Comparison of ENCODE assay signal across 26 mouse cellular contexts in genomic region chr14:59513922-59514444, GRCm38 (mm10).
A peak's percentile ranks its signal among the peaks of the same experiment; 100 is the strongest.
DNase-seq lines count a peak whose midpoint lies in the region; ATAC-seq and TF ChIP-seq lines count a peak whose summit lies in the region.
"Had no signal": no experiment of that assay in that cellular context is flagged by ENCODE, and none has a peak within 500 bp of the region (broad histone marks: within the 10 kb centered on the region; RNA-seq: fewer than 3 reads in every experiment).

No protein-coding gene starts in this region.

- peaks cover 4% of the 10 kb centered on the region; the same call in 1 of the 2 replicates for H3K4me1 ChIP-seq in embryonic facial prominence, embryonic 13.5 days
- no peaks in the 10 kb centered on the region for H3K4me1 ChIP-seq in embryonic facial prominence, embryonic 10.5 days
- H3K4me1 ChIP-seq in embryonic facial prominence, embryonic 14.5 days (ENCODE audit: control insufficient read depth, insufficient read depth, low read length): no peaks in the 10 kb centered on the region
- H3K4me1 ChIP-seq: embryonic facial prominence, embryonic 12.5 days; forebrain, embryonic 10.5 days; hindbrain, embryonic 10.5 days; limb, embryonic 12.5 days; liver, embryonic 13.5 days; midbrain, embryonic 12.5 days had no signal

- peak overlapping the region; percentile 76; the same call in 1 of the 2 replicates for H3K27ac ChIP-seq in embryonic facial prominence, embryonic 13.5 days
- no peak overlapping the region for H3K27ac ChIP-seq in embryonic facial prominence, embryonic 10.5 days (replicated peaks)
- H3K27ac ChIP-seq in left cerebral cortex, adult 2 months: no peak overlapping the region
- no peak overlapping the region for H3K27ac ChIP-seq in embryonic facial prominence, embryonic 14.5 days (replicated peaks; ENCODE audit: low read depth, low read length)
- H3K27ac ChIP-seq: embryonic facial prominence, embryonic 12.5 days; forebrain, embryonic 10.5 days; hindbrain, embryonic 10.5 days; hindbrain, postnatal 0 days; limb, embryonic 12.5 days; liver, embryonic 13.5 days; midbrain, embryonic 12.5 days had no signal

- 56% methylated on average over 6 of the region's 6 CpGs for WGBS in embryonic facial prominence, embryonic 13.5 days
- WGBS in embryonic facial prominence, embryonic 10.5 days: 85% methylated on average over 6 of the region's 6 CpGs
- WGBS in embryonic facial prominence, embryonic 14.5 days: 61% methylated on average over 6 of the region's 6 CpGs

- no peak for ATAC-seq in embryonic facial prominence, embryonic 13.5 days (ENCODE audit: insufficient number of reproducible peaks, insufficient read depth, low FRiP score, low TSS enrichment, low read depth)
- no peak for ATAC-seq in embryonic facial prominence, embryonic 14.5 days (ENCODE audit: low read depth)
- ATAC-seq: forebrain, embryonic 16.5 days; hindbrain, postnatal 0 days; intestine, embryonic 16.5 days had no signal

- H3K9ac ChIP-seq in embryonic facial prominence, embryonic 13.5 days: no peak overlapping the region
- H3K9ac ChIP-seq in embryonic facial prominence, embryonic 14.5 days (ENCODE audit: low read depth, low read length): no peak overlapping the region
- H3K9ac ChIP-seq: embryonic facial prominence, embryonic 12.5 days; limb, embryonic 12.5 days; liver, embryonic 13.5 days; midbrain, embryonic 12.5 days had no signal

- intact Hi-C loops in left cerebral cortex, adult 2 months (cut with DNase I): no loop called here

- no peaks in the 10 kb centered on the region for H3K9me3 ChIP-seq in embryonic facial prominence, embryonic 13.5 days
- H3K9me3 ChIP-seq in embryonic facial prominence, embryonic 10.5 days: no peaks in the 10 kb centered on the region
- no peaks in the 10 kb centered on the region for H3K9me3 ChIP-seq in embryonic facial prominence, embryonic 14.5 days (ENCODE audit: control insufficient read depth, low read length)
- H3K9me3 ChIP-seq: embryonic facial prominence, embryonic 12.5 days; forebrain, embryonic 10.5 days; hindbrain, embryonic 10.5 days; limb, embryonic 12.5 days; liver, embryonic 13.5 days; midbrain, embryonic 12.5 days had no signal

- no peak for DNase-seq in embryonic facial prominence, embryonic 10.5 days (ENCODE audit: low spot score)
- DNase-seq in left cerebral cortex, adult 11 months (ENCODE audit: low spot score): peak; percentile 7
- DNase-seq in left cerebral cortex, adult 2 months (ENCODE audit: extremely low spot score in 1 of 2, low spot score in 2 of 2): no peak
- peak; percentile 57 for DNase-seq in embryonic facial prominence, embryonic 14.5 days (ENCODE audit: low spot score)
- DNase-seq in telencephalon, adult 2 months (ENCODE audit: low read depth, low spot score): peak; percentile 53
- no peak for DNase-seq in retina, postnatal 1 day
- DNase-seq: adrenal gland, postnatal 36 days; cerebellum, adult 11 months; cerebellum, postnatal 10 days; kidney, adult 9 months; kidney, postnatal 14 days; liver, embryonic 13.5 days; lung, adult 2 months; lung, postnatal 14 days; right cerebral cortex, postnatal 14 days; thymus, postnatal 14 days had no signal

- H3K4me3 ChIP-seq in embryonic facial prominence, embryonic 13.5 days: no peak overlapping the region
- H3K4me3 ChIP-seq in embryonic facial prominence, embryonic 10.5 days: no peak overlapping the region
- no peak overlapping the region for H3K4me3 ChIP-seq in left cerebral cortex, adult 2 months
- no peak overlapping the region for H3K4me3 ChIP-seq in embryonic facial prominence, embryonic 14.5 days (ENCODE audit: low read depth, low read length)
- H3K4me3 ChIP-seq: embryonic facial prominence, embryonic 12.5 days; forebrain, embryonic 10.5 days; hindbrain, embryonic 10.5 days; limb, embryonic 12.5 days; liver, embryonic 13.5 days; midbrain, embryonic 12.5 days had no signal

- no peaks in the 10 kb centered on the region for H3K27me3 ChIP-seq in embryonic facial prominence, embryonic 13.5 days
- H3K27me3 ChIP-seq in embryonic facial prominence, embryonic 10.5 days (replicated peaks; ENCODE audit: low read depth, poor library complexity, severe bottlenecking): no peaks in the 10 kb centered on the region
- H3K27me3 ChIP-seq in embryonic facial prominence, embryonic 14.5 days (replicated peaks; ENCODE audit: control insufficient read depth, insufficient read depth, low read length): no peaks in the 10 kb centered on the region
- H3K27me3 ChIP-seq: embryonic facial prominence, embryonic 12.5 days; limb, embryonic 12.5 days; liver, embryonic 13.5 days; midbrain, embryonic 12.5 days had no signal

- H3K4me2 ChIP-seq in embryonic facial prominence, embryonic 13.5 days: no peak overlapping the region
- no peak overlapping the region for H3K4me2 ChIP-seq in embryonic facial prominence, embryonic 14.5 days (ENCODE audit: low read depth, low read length)
- H3K4me2 ChIP-seq: embryonic facial prominence, embryonic 12.5 days; heart, embryonic 11.5 days; limb, embryonic 12.5 days; liver, embryonic 13.5 days; midbrain, embryonic 12.5 days had no signal

- TF ChIP-seq CTCF in left cerebral cortex, adult 2 months (IDR thresholded peaks at IDR 0.05): no peak

- H3K36me3 ChIP-seq in embryonic facial prominence, embryonic 13.5 days: no peaks in the 10 kb centered on the region
- no peaks in the 10 kb centered on the region for H3K36me3 ChIP-seq in embryonic facial prominence, embryonic 10.5 days (replicated peaks)
- H3K36me3 ChIP-seq in embryonic facial prominence, embryonic 14.5 days (ENCODE audit: control insufficient read depth, insufficient read depth, low read length): 0 out of 2 replicates have a peak, but pooled peaks cover under 1% of the 10 kb centered on the region
- H3K36me3 ChIP-seq: embryonic facial prominence, embryonic 12.5 days; forebrain, embryonic 10.5 days; hindbrain, embryonic 10.5 days; limb, embryonic 12.5 days; liver, embryonic 13.5 days; midbrain, embryonic 12.5 days had no signal

Comparison
In these comparisons a context has a peak if more than half of its experiments do, and no peak if none do; other contexts are left out.
1. DNase-seq: peak in left cerebral cortex, adult 11 months (single experiment), embryonic facial prominence, embryonic 14.5 days (single experiment) and telencephalon, adult 2 months (single experiment); none in embryonic facial prominence, embryonic 10.5 days (single experiment), left cerebral cortex, adult 2 months (0 of 2) and retina, postnatal 1 day (single experiment).